Mouse (Mus musculus) lung, adult 2 months (tissue): Measurements from ENCODE around the gene Ptprm. TPM values are rescaled to one million over a fixed set of nuclear protein-coding genes. Genes with fewer than 3 reads are reported as not detected.

ENCODE experiments used
- DNase-seq: peaks from one replicate; pipeline ENCODE4 v3.0.0; 2022
- H3K4me1 ChIP-seq: fragments of 200-500 bp; 2 replicates; pipeline ENCODE4 v1.6.1; 2011; ENCODE audit warnings: low read length; ENCODE audit not compliant: control insufficient read depth, insufficient read depth
- H3K4me3 ChIP-seq: fragments of 200-500 bp; replicated peaks from 2 replicates; pipeline ENCODE3; 2011; ENCODE audit warnings: low read depth, mild to moderate bottlenecking, control low read depth, low read length; ENCODE audit errors: extremely low read depth
- CTCF ChIP-seq: fragments of 200-500 bp; IDR thresholded peaks from 2 replicates; pipeline ENCODE4 v1.5.1; 2011; ENCODE audit warnings: mild to moderate bottlenecking, low read length, control low read depth; ENCODE audit not compliant: insufficient read depth
- POLR2A ChIP-seq: fragments of 200-500 bp; IDR thresholded peaks from 2 replicates; pipeline ENCODE4 v1.6.1; 2011; ENCODE audit warnings: low read depth, mild to moderate bottlenecking, control low read depth, low read length, borderline replicate concordance; ENCODE audit errors: extremely low read depth
- WGBS: fragments of 180-500 bp; shearing (Covaris S2); methylation state at CpG from one replicate; pipeline ENCODE4 v1.1.7; 2018; 5-methylcytosine and 5-hydroxymethylcytosine counted together
- polyA plus RNA-seq: library from polyadenylated mRNA; depleted of rRNA; stranded (reverse); fragments of >200 nt; gene quantifications from 2 replicates; pipeline ENCODE4 v1.2.3, GENCODE M21; 2012

The Ptprm gene
- polyA plus RNA-seq, 1 experiment: 69.9 TPM

- TF ChIP-seq POLR2A (no peak), CTCF (no peak)
- DNase-seq: no peak
- Histone ChIP-seq H3K4me1 (no peaks in the 10 kb centered on the region; the same call in 1 of the 2 replicates), H3K4me3 (no peak overlapping the region)
- 75% methylated on average over 4 of the region's 4 CpGs for WGBS
Observed at GRCm38 (mm10) chr17:66708748-66709147, 645.5 kb downstream of the Ptprm start.

- DNase-seq: no peak
- 48% methylated on average over 8 of the region's 8 CpGs for WGBS
- Histone ChIP-seq H3K4me3 (no peak overlapping the region), H3K4me1 (no peaks in the 10 kb centered on the region; the same call in 1 of the 2 replicates)
- TF ChIP-seq CTCF: no peak
- no peak for TF ChIP-seq POLR2A
Observed at GRCm38 (mm10) chr17:66707684-66708083, 646.6 kb downstream of the Ptprm start.

GRCm38 (mm10) chr17:66701358-66702184 lies 652.7 kb downstream of the Ptprm start:
- H3K4me1 ChIP-seq: no peaks in the 10 kb centered on the region
- TF ChIP-seq CTCF: no peak
- TF ChIP-seq POLR2A: no peak
- 51% methylated on average over 11 of the region's 11 CpGs for WGBS
- DNase-seq: no peak
- H3K4me3 ChIP-seq: no peak overlapping the region

- DNase-seq: no peak
- WGBS: 82% methylated on average over 5 of the region's 5 CpGs
- Histone ChIP-seq H3K4me1 (peaks cover 2% of the 10 kb centered on the region), H3K4me3 (no peak overlapping the region)
- TF ChIP-seq CTCF: no peak
- no peak for TF ChIP-seq POLR2A
Observed at GRCm38 (mm10) chr17:66699896-66700295, 654.4 kb downstream of the Ptprm start.

GRCm38 (mm10) chr17:66697650-66698049 lies 656.6 kb downstream of the Ptprm start:
- WGBS: 80% methylated on average over 12 of the region's 12 CpGs
- TF ChIP-seq CTCF (no peak), POLR2A (no peak)
- no peak overlapping the region for H3K4me3 ChIP-seq
- no peak for DNase-seq
- peaks cover 9% of the 10 kb centered on the region for H3K4me1 ChIP-seq

- peaks cover 9% of the 10 kb centered on the region for H3K4me1 ChIP-seq
- 57% methylated on average over 10 of the region's 10 CpGs for WGBS
- H3K4me3 ChIP-seq: no peak overlapping the region
- no peak for DNase-seq
- no peak for TF ChIP-seq CTCF
- TF ChIP-seq POLR2A: no peak
Observed at GRCm38 (mm10) chr17:66696531-66697172, 657.6 kb downstream of the Ptprm start.

GRCm38 (mm10) chr17:66694326-66694725 lies 659.9 kb downstream of the Ptprm start:
- no peak for TF ChIP-seq CTCF
- no peak for TF ChIP-seq POLR2A
- DNase-seq: no peak
- H3K4me1 ChIP-seq: peaks cover 9% of the 10 kb centered on the region

GRCm38 (mm10) chr17:66693676-66694304 lies 660.5 kb downstream of the Ptprm start:
- DNase-seq: peak; percentile 17
- Histone ChIP-seq H3K4me3 (no peak overlapping the region), H3K4me1 (peaks cover 9% of the 10 kb centered on the region)
- WGBS: 64% methylated on average over 21 of the region's 21 CpGs
- TF ChIP-seq POLR2A (no peak), CTCF (no peak)

More at GRCm38 (mm10) chr17:66694326-66694725, 659.9 kb downstream of the Ptprm start:
- no peak overlapping the region for H3K4me3 ChIP-seq
- WGBS: 36% methylated on average over 4 of the region's 4 CpGs

GRCm38 (mm10) chr17:66692941-66693675 lies 661.1 kb downstream of the Ptprm start:
- Histone ChIP-seq H3K4me3 (no peak overlapping the region), H3K4me1 (peaks cover 9% of the 10 kb centered on the region)
- 71% methylated on average over 16 of the region's 16 CpGs for WGBS
- TF ChIP-seq CTCF (no peak), POLR2A (no peak)
- no peak for DNase-seq

- TF ChIP-seq CTCF (no peak), POLR2A (no peak)
- WGBS: 65% methylated on average over 9 of the region's 9 CpGs
- DNase-seq: no peak
- H3K4me1 ChIP-seq: no peaks in the 10 kb centered on the region; the same call in 1 of the 2 replicates
- no peak overlapping the region for H3K4me3 ChIP-seq
Observed at GRCm38 (mm10) chr17:66688179-66688578, 666.1 kb downstream of the Ptprm start.
